Mouse (Mus musculus): ENCODE measurements around the gene Sf3b5. TPM values are rescaled to one million over a fixed set of nuclear protein-coding genes. Genes with fewer than 3 reads are reported as not detected.

Sf3b5 gene
- polyA plus RNA-seq, 1 experiment from 2014 or later: 45.7 TPM

Other genes starting within 250 kb of the Sf3b5 start
- gene Utrn, start 136.0 kb upstream of the Sf3b5 start, polyA plus RNA-seq (2016; fragmentation: Nextera tagmentation; extraction: Ambion mirVana): 38.8 and 39.8 TPM in 2 replicates
- 1.3 and 2.2 TPM in 2 replicates for gene Stx11, start 41.0 kb upstream of the Sf3b5 start, polyA plus RNA-seq (2016; fragmentation: Nextera tagmentation; extraction: Ambion mirVana)
- 65.6 and 82.0 TPM in 2 replicates for gene Plagl1, start 55.2 kb downstream of the Sf3b5 start, polyA plus RNA-seq (2016; fragmentation: Nextera tagmentation; extraction: Ambion mirVana)
- gene Zc2hc1b, start 172.7 kb downstream of the Sf3b5 start, polyA plus RNA-seq (2016; fragmentation: Nextera tagmentation; extraction: Ambion mirVana): not detected in 2 replicates
- 67.1 and 74.0 TPM in 2 replicates for gene Ltv1, start 187.8 kb downstream of the Sf3b5 start, polyA plus RNA-seq (2016; fragmentation: Nextera tagmentation; extraction: Ambion mirVana)

Data from midbrain, embryonic 10.5 days (tissue).